Mouse (Mus musculus): ENCODE measurements around the gene Dnajb4. TPM values are rescaled to one million over a fixed set of nuclear protein-coding genes. Genes with fewer than 3 reads are reported as not detected.

Gene Dnajb4
- total and polyA plus RNA-seq, 3 experiments: 10.7 to 14.6 TPM; not detected in 1

DNA sequence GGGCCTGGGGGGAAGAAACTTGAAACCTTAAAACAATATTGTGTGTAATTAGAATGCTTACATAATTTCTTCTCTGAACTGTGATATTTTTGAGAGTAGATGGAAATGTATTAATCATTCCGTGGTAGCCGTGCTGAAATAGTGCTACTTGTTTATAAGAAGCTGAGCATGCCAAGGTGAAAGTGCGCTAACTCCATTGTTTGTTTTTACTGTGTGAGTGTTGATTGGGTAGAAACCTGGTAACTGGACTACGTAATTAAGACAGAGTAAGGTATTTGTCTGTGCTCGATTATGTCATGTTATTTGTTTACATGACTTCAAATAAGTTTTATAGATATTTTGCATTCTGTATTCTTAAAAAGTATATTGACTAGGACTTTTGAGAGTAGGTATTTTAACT is 19.2 kb upstream of the Dnajb4 start:
- Histone ChIP-seq H3K79me2 (ENCODE audit: control insufficient read depth, insufficient read depth, low read length, poor library complexity) (peaks cover 7% of the 10 kb centered on the region; the same call in 1 of the 2 replicates), H3K4me3 (ENCODE audit: control insufficient read depth in 1 of 2, insufficient read depth in 1 of 2, low read depth in 2 of 2, low read length in 2 of 2) (no peak overlapping the region), H3K9me3 (replicated peaks; ENCODE audit: insufficient read depth, low read length) (no peaks in the 10 kb centered on the region), H3K27ac (ENCODE audit: control insufficient read depth, low read depth, low read length) (no peak overlapping the region), H3K4me1 (ENCODE audit: control insufficient read depth in 1 of 2, insufficient read depth in 2 of 2, low read length in 2 of 2) (peaks cover 3 to 14% of the 10 kb centered on the region in 2 experiments), H3K36me3 (ENCODE audit: control insufficient read depth in 1 of 2, insufficient read depth in 2 of 2, low read length in 2 of 2) (peaks cover 53 to 76% of the 10 kb centered on the region in 2 experiments), H3K27me3 (ENCODE audit: control insufficient read depth in 1 of 2, insufficient read depth in 2 of 2, low read length in 2 of 2) (no peaks in the 10 kb centered on the region), H3K9ac (ENCODE audit: control insufficient read depth, low read depth, low read length, poor library complexity, severe bottlenecking) (no peak overlapping the region)
- no peak for DNase-seq (ENCODE audit: low read depth, low spot score)
- TF ChIP-seq TAL1 (IDR thresholded peaks at IDR 0.05; ENCODE audit: low read length): no peak
- TF ChIP-seq MYC (IDR thresholded peaks at IDR 0.05; ENCODE audit: low read depth, low read length): no peak
- TF ChIP-seq USF1 (IDR thresholded peaks at IDR 0.05; ENCODE audit: low read depth, low read length): no peak
- TF ChIP-seq UBTF (IDR thresholded peaks at IDR 0.05; ENCODE audit: borderline replicate concordance, insufficient read depth, low read depth, low read length): no peak
- TF ChIP-seq E2F4 (IDR thresholded peaks at IDR 0.05; ENCODE audit: borderline replicate concordance, low read depth, low read length): no peak
- no peak for TF ChIP-seq ETS1 (IDR thresholded peaks at IDR 0.05; ENCODE audit: low read depth, low read length)
- no peak for TF ChIP-seq MXI1 (IDR thresholded peaks at IDR 0.05; ENCODE audit: low read depth, low read length)
- no peak for TF ChIP-seq RCOR1 (IDR thresholded peaks at IDR 0.05; ENCODE audit: low read depth, low read length)
- no peak for TF ChIP-seq SMC3 (IDR thresholded peaks at IDR 0.05; ENCODE audit: low read depth, low read length)
- no peak for TF ChIP-seq TBP (IDR thresholded peaks at IDR 0.05; ENCODE audit: low read depth, low read length)

GRCm38 (mm10) chr3:152228843-152229242 is 18.7 kb upstream of the Dnajb4 start:
- H3K27me3 ChIP-seq (ENCODE audit: control insufficient read depth in 1 of 2, insufficient read depth in 2 of 2, low read length in 2 of 2): no peaks in the 10 kb centered on the region
- H3K4me3 ChIP-seq (ENCODE audit: control insufficient read depth in 1 of 2, insufficient read depth in 1 of 2, low read depth in 2 of 2, low read length in 2 of 2): no peak overlapping the region
- no peak overlapping the region for H3K27ac ChIP-seq (ENCODE audit: control insufficient read depth, low read depth, low read length)
- no peak for DNase-seq (ENCODE audit: low read depth, low spot score)
- no peak overlapping the region for H3K9ac ChIP-seq (ENCODE audit: control insufficient read depth, low read depth, low read length, poor library complexity, severe bottlenecking)
- H3K79me2 ChIP-seq (ENCODE audit: control insufficient read depth, insufficient read depth, low read length, poor library complexity): peaks cover 7% of the 10 kb centered on the region; the same call in 1 of the 2 replicates
- H3K36me3 ChIP-seq (ENCODE audit: control insufficient read depth in 1 of 2, insufficient read depth in 2 of 2, low read length in 2 of 2): peaks cover 56 to 76% of the 10 kb centered on the region in 2 experiments
- peaks cover 3 to 14% of the 10 kb centered on the region in 2 experiments for H3K4me1 ChIP-seq (ENCODE audit: control insufficient read depth in 1 of 2, insufficient read depth in 2 of 2, low read length in 2 of 2)
- TF ChIP-seq CHD1 (IDR thresholded peaks at IDR 0.05; ENCODE audit: low read depth, low read length) (no peak), GATA1 (IDR thresholded peaks at IDR 0.05; ENCODE audit: low read depth, low read length) (peak; percentile 53), TCF12 (IDR thresholded peaks at IDR 0.05; ENCODE audit: low read depth, low read length) (peak; percentile 69; the same call in 1 of the 2 replicates), MYB (IDR thresholded peaks at IDR 0.05; ENCODE audit: low read depth, low read length) (no peak), EP300 (IDR thresholded peaks at IDR 0.05; ENCODE audit: low read depth in 1 of 2, low read length in 2 of 2) (peak; percentile 37 to 51; a peak in 2 of 4 replicates)
- no peaks in the 10 kb centered on the region for H3K9me3 ChIP-seq (replicated peaks; ENCODE audit: insufficient read depth, low read length)

GRCm38 (mm10) chr3:152225906-152226305 is 15.8 kb upstream of the Dnajb4 start:
- no peaks in the 10 kb centered on the region for H3K27me3 ChIP-seq (ENCODE audit: control insufficient read depth in 1 of 2, insufficient read depth in 2 of 2, low read length in 2 of 2)
- H3K4me3 ChIP-seq (ENCODE audit: control insufficient read depth in 1 of 2, insufficient read depth in 1 of 2, low read depth in 2 of 2, low read length in 2 of 2): no peak overlapping the region
- no peaks in the 10 kb centered on the region for H3K9me3 ChIP-seq (replicated peaks; ENCODE audit: insufficient read depth, low read length)
- H3K9ac ChIP-seq (ENCODE audit: control insufficient read depth, low read depth, low read length, poor library complexity, severe bottlenecking): no peak overlapping the region
- H3K4me1 ChIP-seq (ENCODE audit: control insufficient read depth in 1 of 2, insufficient read depth in 2 of 2, low read length in 2 of 2): peaks cover 3 to 10% of the 10 kb centered on the region in 2 experiments
- no peak overlapping the region for H3K27ac ChIP-seq (ENCODE audit: control insufficient read depth, low read depth, low read length)
- no peak for DNase-seq (ENCODE audit: low read depth, low spot score)
- H3K36me3 ChIP-seq (ENCODE audit: control insufficient read depth in 1 of 2, insufficient read depth in 2 of 2, low read length in 2 of 2): peaks cover 54 to 77% of the 10 kb centered on the region in 2 experiments
- peaks cover 7% of the 10 kb centered on the region; the same call in 1 of the 2 replicates for H3K79me2 ChIP-seq (ENCODE audit: control insufficient read depth, insufficient read depth, low read length, poor library complexity)
- TF ChIP-seq MAX (IDR thresholded peaks at IDR 0.05; ENCODE audit: low read length) (no peak), E2F4 (IDR thresholded peaks at IDR 0.05; ENCODE audit: borderline replicate concordance, low read depth, low read length) (no peak), MEF2A (IDR thresholded peaks at IDR 0.05; ENCODE audit: extremely low read depth, insufficient replicate concordance, low read depth, low read length, poor library complexity, severe bottlenecking) (no peak), ZMIZ1 (IDR thresholded peaks at IDR 0.05; ENCODE audit: low read depth, low read length) (no peak), TBP (IDR thresholded peaks at IDR 0.05; ENCODE audit: low read depth, low read length) (no peak), RCOR1 (IDR thresholded peaks at IDR 0.05; ENCODE audit: low read depth, low read length) (no peak), USF2 (IDR thresholded peaks at IDR 0.05; ENCODE audit: borderline replicate concordance in 1 of 2, insufficient read depth in 1 of 2, low read depth in 1 of 2, low read length in 2 of 2) (no peak), MAZ (IDR thresholded peaks at IDR 0.05; ENCODE audit: low read depth, low read length) (no peak), USF1 (IDR thresholded peaks at IDR 0.05; ENCODE audit: low read depth, low read length) (no peak), NRF1 (IDR thresholded peaks at IDR 0.05; ENCODE audit: insufficient read depth, low read depth, low read length, poor library complexity, severe bottlenecking) (no peak), MYB (IDR thresholded peaks at IDR 0.05; ENCODE audit: low read depth, low read length) (no peak), POLR2AphosphoS5 (IDR thresholded peaks at IDR 0.05; ENCODE audit: borderline replicate concordance, low read depth, low read length) (no peak), SMC3 (IDR thresholded peaks at IDR 0.05; ENCODE audit: low read depth, low read length) (no peak), UBTF (IDR thresholded peaks at IDR 0.05; ENCODE audit: borderline replicate concordance, insufficient read depth, low read depth, low read length) (no peak), GABPA (IDR thresholded peaks at IDR 0.05; ENCODE audit: low read depth, low read length) (no peak)
